Mouse (Mus musculus) midbrain, embryonic 11.5 days (tissue): ENCODE data around the gene Arhgap45. TPM values are rescaled to one million over a fixed set of nuclear protein-coding genes. Genes with fewer than 3 reads are reported as not detected.

ENCODE experiments used
- ATAC-seq: fragments of 200-750 bp; cut with Nextera tagmentation; 2 replicates; pipeline ENCODE4 v1.8.0; 2017; ENCODE audit warnings: moderate TSS enrichment, moderate library complexity; ENCODE audit not compliant: low FRiP score
- DNase-seq: peaks from one replicate; pipeline ENCODE4 v3.0.0; 2015; ENCODE audit warnings: low spot score; ENCODE audit errors: missing footprints
- H3K27ac ChIP-seq: fragments of 300-500 bp; sonication (generic); 2 replicates; pipeline ENCODE4 v1.5.1; 2014; ENCODE audit warnings: low read depth, low read length
- H3K27me3 ChIP-seq: fragments of 300-500 bp; sonication (generic); 2 replicates; pipeline ENCODE4 v1.6.1; 2014; ENCODE audit warnings: mild to moderate bottlenecking, low read length, moderate library complexity, mixed read lengths; ENCODE audit not compliant: control insufficient read depth, insufficient read depth
- H3K36me3 ChIP-seq: fragments of 300-500 bp; sonication (generic); 2 replicates; pipeline ENCODE4 v1.6.1; 2014; ENCODE audit warnings: mild to moderate bottlenecking, low read length, moderate library complexity, mixed read lengths; ENCODE audit not compliant: control insufficient read depth, insufficient read depth
- H3K4me1 ChIP-seq: fragments of 300-500 bp; sonication (generic); 2 replicates; pipeline ENCODE4 v1.6.1; 2014; ENCODE audit warnings: low read length; ENCODE audit not compliant: control insufficient read depth, insufficient read depth
- H3K4me2 ChIP-seq: fragments of 300-500 bp; sonication (generic); 2 replicates; pipeline ENCODE4 v1.6.1; 2014; ENCODE audit warnings: mild to moderate bottlenecking, moderate library complexity
- H3K4me3 ChIP-seq: fragments of 300-500 bp; sonication (generic); 2 replicates; pipeline ENCODE4 v1.5.1; 2014; ENCODE audit warnings: low read depth, low read length
- H3K9ac ChIP-seq: fragments of 300-500 bp; sonication (generic); 2 replicates; pipeline ENCODE4 v1.6.1; 2014; ENCODE audit warnings: low read length
- H3K9me3 ChIP-seq: fragments of 300-500 bp; sonication (generic); 2 replicates; pipeline ENCODE4 v1.6.1; 2016; ENCODE audit warnings: low read length; ENCODE audit not compliant: control insufficient read depth
- WGBS: fragments of 180-500 bp; shearing (Covaris S2); extraction: QIAGEN DNeasy Blood & Tissue Kit; methylation state at CpG from one replicate; pipeline ENCODE4 v1.1.7; 2014; 5-methylcytosine and 5-hydroxymethylcytosine counted together
- polyA plus RNA-seq: library from polyadenylated mRNA; unstranded; fragments of >200 nt; fragmentation: Nextera tagmentation; extraction: Ambion mirVana; gene quantifications from 2 replicates; pipeline ENCODE4 v1.2.1, GENCODE M21; 2014

Arhgap45 gene
- polyA plus RNA-seq, 1 experiment from 2014 or later, result 3.8 TPM

- H3K4me1 ChIP-seq, result no peaks in the 10 kb centered on the region
- no peak overlapping the region for H3K9ac ChIP-seq
- H3K9me3 ChIP-seq, result no peaks in the 10 kb centered on the region
- WGBS, result 76% methylated on average over 23 of the region's 23 CpGs
- no peaks in the 10 kb centered on the region for H3K27me3 ChIP-seq
- DNase-seq (peak; percentile 51), ATAC-seq (no peak)
- H3K36me3 ChIP-seq, result no peaks in the 10 kb centered on the region; the same call in 1 of the 2 replicates
- no peak overlapping the region for H3K4me3 ChIP-seq
- no peak overlapping the region for H3K4me2 ChIP-seq
- no peak overlapping the region for H3K27ac ChIP-seq
Measured at GRCm38 (mm10) chr10:80063877-80064650, 47.6 kb downstream of the Arhgap45 start.

GRCm38 (mm10) chr10:80069251-80069650 is 52.8 kb downstream of the Arhgap45 start:
- Histone ChIP-seq H3K4me3 (no peak overlapping the region), H3K27ac (no peak overlapping the region), H3K36me3 (no peaks in the 10 kb centered on the region; the same call in 1 of the 2 replicates), H3K9me3 (no peaks in the 10 kb centered on the region), H3K4me1 (no peaks in the 10 kb centered on the region), H3K9ac (no peak overlapping the region), H3K27me3 (no peaks in the 10 kb centered on the region), H3K4me2 (no peak overlapping the region)
- ATAC-seq, result no peak
- WGBS, result 90% methylated on average over 6 of the region's 7 CpGs
- DNase-seq, result peak; percentile 23

DNA sequence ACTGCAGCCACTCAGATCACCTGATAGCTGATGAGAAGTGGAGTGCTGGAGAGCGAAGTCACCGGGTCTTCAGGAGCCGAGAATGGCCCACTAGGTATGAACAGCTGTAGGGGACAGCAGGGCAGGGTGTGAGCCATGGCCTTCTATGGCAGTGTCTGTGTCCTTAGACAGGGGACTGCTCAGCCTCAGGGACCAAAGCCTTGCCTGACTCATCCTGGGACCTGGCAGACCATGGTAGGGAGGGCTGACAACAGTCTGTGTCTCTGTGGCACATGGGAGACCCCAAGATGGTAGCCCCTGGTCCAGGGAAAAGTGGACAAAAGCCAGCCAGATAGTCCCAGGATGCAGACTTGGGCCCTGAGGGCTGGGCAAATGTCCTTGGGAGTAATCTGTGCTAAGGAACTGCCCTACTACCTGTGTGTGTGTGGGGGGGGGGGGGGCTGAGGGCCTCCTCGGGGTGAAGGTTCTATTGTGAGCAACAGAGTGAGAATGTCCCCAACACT is 53.5 kb downstream of the Arhgap45 start:
- Histone ChIP-seq H3K9me3 (no peaks in the 10 kb centered on the region), H3K4me2 (no peak overlapping the region), H3K9ac (no peak overlapping the region), H3K4me1 (no peaks in the 10 kb centered on the region), H3K27me3 (no peaks in the 10 kb centered on the region), H3K4me3 (no peak overlapping the region), H3K36me3 (no peaks in the 10 kb centered on the region; the same call in 1 of the 2 replicates), H3K27ac (no peak overlapping the region)
- DNase-seq (peak; percentile 79), ATAC-seq (no peak)
- 89% methylated on average over 4 of the region's 4 CpGs for WGBS

GRCm38 (mm10) chr10:80070837-80071515 is 54.5 kb downstream of the Arhgap45 start:
- H3K27me3 ChIP-seq, result no peaks in the 10 kb centered on the region
- H3K4me2 ChIP-seq, result no peak overlapping the region
- no peak for ATAC-seq
- WGBS, result 78% methylated on average over 9 of the region's 9 CpGs
- no peaks in the 10 kb centered on the region for H3K4me1 ChIP-seq
- DNase-seq, result no peak
- H3K27ac ChIP-seq, result peak overlapping the region; percentile 22; the same call in 1 of the 2 replicates
- no peak overlapping the region for H3K9ac ChIP-seq
- no peaks in the 10 kb centered on the region for H3K9me3 ChIP-seq
- H3K36me3 ChIP-seq, result no peaks in the 10 kb centered on the region; the same call in 1 of the 2 replicates
- no peak overlapping the region for H3K4me3 ChIP-seq

DNA sequence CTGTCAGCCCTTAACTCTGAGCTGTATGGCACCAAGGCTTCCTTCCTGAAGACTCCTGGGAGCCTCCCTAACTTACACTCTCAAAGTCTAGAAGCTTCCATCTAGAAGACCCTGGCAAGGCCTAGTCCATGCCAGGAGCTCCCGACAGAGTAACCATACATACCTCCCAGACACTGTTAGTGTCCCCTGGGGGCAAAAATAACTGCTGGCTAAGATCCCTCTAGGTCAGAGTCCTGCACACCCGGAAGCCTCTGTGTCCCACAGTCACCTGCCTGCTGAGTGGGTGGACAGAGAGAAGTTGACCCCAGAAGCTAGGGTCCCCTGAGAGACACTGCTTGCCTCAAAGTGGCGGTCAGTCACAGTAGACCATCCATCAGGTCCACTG is 55.1 kb downstream of the Arhgap45 start:
- Histone ChIP-seq H3K4me2 (no peak overlapping the region), H3K27me3 (no peaks in the 10 kb centered on the region), H3K9me3 (no peaks in the 10 kb centered on the region), H3K4me1 (no peaks in the 10 kb centered on the region), H3K4me3 (no peak overlapping the region), H3K9ac (0 out of 2 replicates have a peak overlapping the region, but pooled peaks have one; percentile 12), H3K27ac (no peak overlapping the region), H3K36me3 (no peaks in the 10 kb centered on the region)
- ATAC-seq, result no peak
- 87% methylated on average over 3 of the region's 3 CpGs for WGBS
- DNase-seq, result peak; percentile 49

- Histone ChIP-seq H3K27me3 (no peaks in the 10 kb centered on the region), H3K4me3 (no peak overlapping the region), H3K9me3 (no peaks in the 10 kb centered on the region), H3K9ac (no peak overlapping the region), H3K4me2 (no peak overlapping the region), H3K4me1 (no peaks in the 10 kb centered on the region), H3K27ac (no peak overlapping the region), H3K36me3 (no peaks in the 10 kb centered on the region)
- DNase-seq (peak; percentile 39), ATAC-seq (no peak)
- WGBS, result 84% methylated on average over 20 of the region's 20 CpGs
Measured at GRCm38 (mm10) chr10:80072623-80073489, 56.4 kb downstream of the Arhgap45 start.

DNA sequence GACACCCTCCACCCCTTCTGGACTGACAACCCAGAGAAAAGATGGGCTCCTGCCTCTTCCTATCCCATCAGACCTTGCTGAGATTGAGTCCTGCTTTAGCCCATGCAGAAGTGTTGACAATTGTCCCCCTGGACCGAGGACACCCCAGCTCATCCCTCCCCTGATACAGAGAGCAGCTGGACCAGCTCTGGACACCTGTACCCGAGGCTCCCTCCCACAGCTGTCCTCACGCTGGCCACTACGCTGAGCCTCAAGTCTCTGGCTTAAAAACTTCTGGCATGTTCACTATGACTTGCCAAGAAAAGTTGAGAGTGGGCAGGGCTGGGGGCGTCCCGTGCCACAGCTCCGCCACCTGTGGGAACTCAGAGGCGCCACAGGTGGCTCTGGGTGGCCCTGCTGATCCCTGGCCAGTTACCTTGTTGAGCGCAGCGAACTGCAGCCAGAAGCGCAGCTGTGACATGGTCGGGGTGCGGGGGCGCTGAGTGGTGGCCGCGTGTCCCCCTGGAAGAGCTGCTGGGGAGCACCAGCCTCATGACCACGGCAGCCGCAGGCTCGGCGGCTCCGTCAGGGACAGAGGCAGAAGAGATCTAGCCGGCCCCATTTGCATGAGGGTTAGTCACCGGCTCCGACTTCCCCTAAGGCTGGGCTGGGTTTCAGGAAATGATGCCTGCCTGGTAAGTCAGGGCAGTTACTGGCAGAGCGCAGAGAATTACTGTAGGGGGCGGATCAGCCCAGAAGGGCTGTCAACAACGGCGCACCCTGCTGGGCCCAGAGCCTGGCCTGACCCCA is 58.6 kb downstream of the Arhgap45 start:
- no peak for ATAC-seq
- Histone ChIP-seq H3K4me3 (no peak overlapping the region), H3K27me3 (no peaks in the 10 kb centered on the region), H3K4me2 (no peak overlapping the region), H3K9me3 (no peaks in the 10 kb centered on the region), H3K9ac (no peak overlapping the region), H3K36me3 (no peaks in the 10 kb centered on the region), H3K27ac (no peak overlapping the region), H3K4me1 (no peaks in the 10 kb centered on the region)
- WGBS, result 18% methylated on average over 28 of the region's 28 CpGs
- DNase-seq, result peak; percentile 82

- WGBS, result 37% methylated on average over 1 of the region's 1 CpGs
- no peak overlapping the region for H3K9ac ChIP-seq
- ATAC-seq, result no peak
Measured at GRCm38 (mm10) chr10:80075924-80076323, 59.5 kb downstream of the Arhgap45 start.

More at GRCm38 (mm10) chr10:80075924-80076323, 59.5 kb downstream of the Arhgap45 start:
- Histone ChIP-seq H3K27me3 (no peaks in the 10 kb centered on the region), H3K36me3 (no peaks in the 10 kb centered on the region), H3K9me3 (no peaks in the 10 kb centered on the region), H3K27ac (no peak overlapping the region), H3K4me3 (no peak overlapping the region), H3K4me1 (no peaks in the 10 kb centered on the region), H3K4me2 (no peak overlapping the region)
- peak; percentile 73 for DNase-seq
